Mouse (Mus musculus) MEL (cell line): ENCODE results near the gene Rab31. TPM values are rescaled to one million over a fixed set of nuclear protein-coding genes. Genes with fewer than 3 reads are reported as not detected.
A peak's percentile ranks its signal among the peaks of the same experiment; 100 is the strongest.

Experiments
- DNase-seq: peaks from one replicate; pipeline ENCODE4 v3.0.0; 2011; ENCODE audit warnings: low read depth, low spot score
- H3K27ac ChIP-seq: 2 replicates; pipeline ENCODE4 v1.5.1; 2012; ENCODE audit warnings: low read depth, mild to moderate bottlenecking, control low read depth, low read length, moderate library complexity; ENCODE audit not compliant: control insufficient read depth
- H3K27me3 ChIP-seq, 2 experiments: fragments of 150-350 bp in 1 of 2; sonication (generic) in 1 of 2; 2 replicates each; pipeline ENCODE4 v1.6.1; 2012; ENCODE audit warnings: low read length in 2 of 2, mild to moderate bottlenecking in 2 of 2, improper control_type of control experiment in 1 of 2, moderate library complexity in 1 of 2; ENCODE audit not compliant: insufficient read depth in 2 of 2, control insufficient read depth in 1 of 2
- H3K36me3 ChIP-seq, 2 experiments: 2 replicates each; pipeline ENCODE4 v1.6.1; 2012 to 2014; ENCODE audit warnings: low read length in 2 of 2, improper control_type of control experiment in 1 of 2, inconsistent platforms in 1 of 2, mild to moderate bottlenecking in 1 of 2; ENCODE audit not compliant: insufficient read depth in 2 of 2, control insufficient read depth in 1 of 2
- H3K4me1 ChIP-seq, 2 experiments: fragments of 150-350 bp in 1 of 2; sonication (generic) in 1 of 2; 2 replicates each; pipeline ENCODE4 v1.6.1; 2012; ENCODE audit warnings: low read length in 2 of 2, improper control_type of control experiment in 1 of 2, mild to moderate bottlenecking in 1 of 2; ENCODE audit not compliant: insufficient read depth in 2 of 2, control insufficient read depth in 1 of 2
- H3K4me3 ChIP-seq, 2 experiments: fragments of 150-350 bp in 1 of 2; sonication (generic) in 1 of 2; 2 replicates each; pipeline ENCODE4 v1.5.1; 2012; ENCODE audit warnings: low read depth in 2 of 2, low read length in 2 of 2, mild to moderate bottlenecking in 2 of 2, moderate library complexity in 2 of 2, control low read depth in 1 of 2, improper control_type of control experiment in 1 of 2; ENCODE audit not compliant: control insufficient read depth in 1 of 2, insufficient read depth in 1 of 2
- H3K79me2 ChIP-seq: 2 replicates; pipeline ENCODE4 v1.6.1; 2012; ENCODE audit warnings: mild to moderate bottlenecking, low read length, moderate library complexity; ENCODE audit not compliant: control insufficient read depth, poor library complexity, insufficient read depth
- H3K9ac ChIP-seq: 2 replicates; pipeline ENCODE4 v1.6.1; 2012; ENCODE audit warnings: low read depth, mild to moderate bottlenecking, control low read depth, low read length, moderate library complexity; ENCODE audit not compliant: control insufficient read depth, poor library complexity, severe bottlenecking
- H3K9me3 ChIP-seq: fragments of 150-350 bp; sonication (generic); replicated peaks from 2 replicates; pipeline ENCODE4 v1.6.1; 2012; ENCODE audit warnings: mild to moderate bottlenecking, low read length, improper control_type of control experiment, moderate library complexity; ENCODE audit not compliant: insufficient read depth
- BHLHE40 ChIP-seq: IDR thresholded peaks from 2 replicates; pipeline ENCODE4 v1.6.1; 2012; ENCODE audit warnings: low read depth, mild to moderate bottlenecking, inconsistent platforms, low read length, improper control_type of control experiment, borderline replicate concordance
- CHD1 ChIP-seq: IDR thresholded peaks from 2 replicates; pipeline ENCODE4 v1.6.1; 2012; ENCODE audit warnings: low read depth, mild to moderate bottlenecking, inconsistent platforms, low read length, improper control_type of control experiment
- CHD2 ChIP-seq: IDR thresholded peaks from 2 replicates; pipeline ENCODE4 v1.6.1; 2011; ENCODE audit warnings: low read length, improper control_type of control experiment
- CTCF ChIP-seq, 3 experiments: IDR thresholded peaks in 2 of 3; conservative IDR thresholded peaks in 1 of 3; 2 replicates each; pipeline ENCODE4 v1.5.1; 2011 to 2012; ENCODE audit warnings: low read length in 3 of 3, low read depth in 2 of 3, mild to moderate bottlenecking in 2 of 3, improper control_type of control experiment in 1 of 3, inconsistent platforms in 1 of 3, mixed read lengths in 1 of 3, moderate library complexity in 1 of 3; ENCODE audit not compliant: control insufficient read depth in 1 of 3, insufficient read depth in 1 of 3, poor library complexity in 1 of 3, severe bottlenecking in 1 of 3
- E2F4 ChIP-seq: IDR thresholded peaks from 2 replicates; pipeline ENCODE4 v1.6.1; 2011; ENCODE audit warnings: low read depth, low read length, improper control_type of control experiment, borderline replicate concordance
- EP300 ChIP-seq, 2 experiments: IDR thresholded peaks; 2 replicates each; pipeline ENCODE4 v1.6.1; 2011; ENCODE audit warnings: improper control_type of control experiment in 2 of 2, low read length in 2 of 2, low read depth in 1 of 2, mild to moderate bottlenecking in 1 of 2
- ETS1 ChIP-seq: IDR thresholded peaks from 2 replicates; pipeline ENCODE4 v1.6.1; 2012; ENCODE audit warnings: low read depth, mild to moderate bottlenecking, inconsistent platforms, low read length, improper control_type of control experiment, moderate library complexity
- GABPA ChIP-seq: IDR thresholded peaks from 2 replicates; pipeline ENCODE4 v1.6.1; 2012; ENCODE audit warnings: low read depth, mild to moderate bottlenecking, inconsistent platforms, low read length, improper control_type of control experiment, moderate library complexity
- GATA1 ChIP-seq: IDR thresholded peaks from 2 replicates; pipeline ENCODE4 v1.6.1; 2011; ENCODE audit warnings: low read depth, low read length, improper control_type of control experiment
- HCFC1 ChIP-seq: IDR thresholded peaks from 2 replicates; pipeline ENCODE4 v1.6.1; 2012; ENCODE audit warnings: low read depth, mild to moderate bottlenecking, inconsistent platforms, low read length, improper control_type of control experiment, moderate library complexity
- JUND ChIP-seq: IDR thresholded peaks from 2 replicates; pipeline ENCODE4 v1.6.1; 2011; ENCODE audit warnings: low read depth, mild to moderate bottlenecking, improper control_type of control experiment, low read length
- KAT2A ChIP-seq: conservative IDR thresholded peaks from 2 replicates; pipeline ENCODE4 v1.6.1; 2012; ENCODE audit warnings: low read depth, low read length, improper control_type of control experiment, inconsistent platforms
- MAFK ChIP-seq: IDR thresholded peaks from 2 replicates; pipeline ENCODE4 v1.6.1; 2011; ENCODE audit warnings: low read depth, mild to moderate bottlenecking, low read length, improper control_type of control experiment, borderline replicate concordance
- MAX ChIP-seq: IDR thresholded peaks from 2 replicates; pipeline ENCODE4 v1.6.1; 2011; ENCODE audit warnings: low read length, improper control_type of control experiment
- MAZ ChIP-seq: IDR thresholded peaks from 2 replicates; pipeline ENCODE4 v1.6.1; 2012; ENCODE audit warnings: low read depth, mild to moderate bottlenecking, inconsistent platforms, low read length, improper control_type of control experiment
- MYB ChIP-seq: IDR thresholded peaks from 2 replicates; pipeline ENCODE4 v1.6.1; 2011; ENCODE audit warnings: mild to moderate bottlenecking, low read depth, low read length, improper control_type of control experiment
- MYC ChIP-seq: IDR thresholded peaks from 2 replicates; pipeline ENCODE4 v1.6.1; 2011; ENCODE audit warnings: low read depth, mild to moderate bottlenecking, low read length, improper control_type of control experiment, moderate library complexity
- NRF1 ChIP-seq: IDR thresholded peaks from 2 replicates; pipeline ENCODE4 v1.6.1; 2014; ENCODE audit warnings: low read depth, mild to moderate bottlenecking, inconsistent platforms, low read length, improper control_type of control experiment, moderate library complexity; ENCODE audit not compliant: poor library complexity, insufficient read depth, severe bottlenecking
- POLR2A ChIP-seq, 2 experiments: IDR thresholded peaks; 2 replicates each; pipeline ENCODE4 v1.6.1; 2011 to 2012; ENCODE audit warnings: low read length in 2 of 2, mild to moderate bottlenecking in 2 of 2, control low read depth in 1 of 2, improper control_type of control experiment in 1 of 2, low read depth in 1 of 2, moderate library complexity in 1 of 2; ENCODE audit not compliant: control insufficient read depth in 1 of 2, insufficient read depth in 1 of 2, poor library complexity in 1 of 2
- POLR2AphosphoS2 ChIP-seq: IDR thresholded peaks from 2 replicates; pipeline ENCODE4 v1.6.1; 2011; ENCODE audit warnings: low read length, improper control_type of control experiment
- RAD21 ChIP-seq: IDR thresholded peaks from 2 replicates; pipeline ENCODE4 v1.6.1; 2011; ENCODE audit warnings: mild to moderate bottlenecking, low read depth, low read length, improper control_type of control experiment
- RCOR1 ChIP-seq: IDR thresholded peaks from 2 replicates; pipeline ENCODE4 v1.6.1; 2012; ENCODE audit warnings: low read depth, mild to moderate bottlenecking, inconsistent platforms, low read length, improper control_type of control experiment
- SIN3A ChIP-seq: IDR thresholded peaks from 2 replicates; pipeline ENCODE4 v1.6.1; 2012; ENCODE audit warnings: low read length, improper control_type of control experiment, inconsistent platforms
- TAL1 ChIP-seq: IDR thresholded peaks from 2 replicates; pipeline ENCODE4 v1.6.1; 2012; ENCODE audit warnings: mild to moderate bottlenecking, inconsistent platforms, low read length, moderate library complexity, mixed read lengths
- TBP ChIP-seq: IDR thresholded peaks from 2 replicates; pipeline ENCODE4 v1.8.0; 2011; ENCODE audit warnings: low read depth, low read length, improper control_type of control experiment
- TCF12 ChIP-seq: IDR thresholded peaks from 2 replicates; pipeline ENCODE4 v1.6.1; 2014; ENCODE audit warnings: low read depth, mild to moderate bottlenecking, inconsistent platforms, low read length, improper control_type of control experiment, moderate library complexity
- USF1 ChIP-seq: IDR thresholded peaks from 2 replicates; pipeline ENCODE4 v1.6.1; 2014; ENCODE audit warnings: low read depth, mild to moderate bottlenecking, inconsistent platforms, low read length, improper control_type of control experiment, moderate library complexity
- USF2 ChIP-seq, 2 experiments: IDR thresholded peaks; 2 replicates each; pipeline ENCODE4 v1.6.1; 2011 to 2012; ENCODE audit warnings: improper control_type of control experiment in 2 of 2, low read length in 2 of 2, borderline replicate concordance in 1 of 2, inconsistent platforms in 1 of 2, low read depth in 1 of 2, mild to moderate bottlenecking in 1 of 2; ENCODE audit not compliant: insufficient read depth in 1 of 2
- ZC3H11A ChIP-seq: IDR thresholded peaks from 2 replicates; pipeline ENCODE4 v1.6.1; 2012; ENCODE audit warnings: low read depth, mild to moderate bottlenecking, inconsistent platforms, low read length, improper control_type of control experiment
- ZNF384 ChIP-seq: IDR thresholded peaks from 2 replicates; pipeline ENCODE4 v1.6.1; 2012; ENCODE audit warnings: low read depth, mild to moderate bottlenecking, inconsistent platforms, low read length, improper control_type of control experiment
- polyA plus RNA-seq, 2 experiments: library from polyadenylated mRNA; stranded (reverse) in 1 of 2; unstranded in 1 of 2; fragments of >175 nt in 1 of 2; fragments of >200 nt in 1 of 2; gene quantifications; 2 replicates each; pipeline versions ENCODE4 v1.2.1 to v1.2.4; 2012; ENCODE audit warnings: low replicate concordance in 2 of 2, low read depth in 1 of 2; ENCODE audit not compliant: insufficient read length in 2 of 2, insufficient read depth in 1 of 2, missing spikeins in 1 of 2
- total RNA-seq: library from RNA; depleted of rRNA; stranded (reverse); fragments of 300-350 nt; gene quantifications from 2 replicates; pipeline ENCODE4 v1.2.3, GENCODE M21; 2012

Gene Rab31
- total and polyA plus RNA-seq, 3 experiments, result 23.6 to 25.7 TPM; not detected in 1

- peaks cover 0 to 26% of the 10 kb centered on the region in 2 experiments; a peak in 2 of 4 replicates for H3K36me3 ChIP-seq
- peaks cover 20 to 31% of the 10 kb centered on the region in 2 experiments for H3K4me1 ChIP-seq
- no peaks in the 10 kb centered on the region for H3K27me3 ChIP-seq
- H3K79me2 ChIP-seq, result no peaks in the 10 kb centered on the region
- no peak overlapping the region for H3K4me3 ChIP-seq
- TF ChIP-seq MYC (no peak), MAZ (no peak), GABPA (no peak), RAD21 (no peak), JUND (no peak), ETS1 (no peak), HCFC1 (no peak), CHD2 (no peak), NRF1 (no peak), ZNF384 (no peak), E2F4 (no peak), ZC3H11A (no peak), POLR2AphosphoS2 (no peak), USF2 (IDR thresholded peaks at IDR 0.05; ENCODE audit: borderline replicate concordance in 1 of 2, insufficient read depth in 1 of 2, low read depth in 1 of 2, low read length in 2 of 2) (no peak), RCOR1 (no peak), SIN3A (no peak), CTCF (IDR thresholded peaks at IDR 0.05 in 2 of 3, conservative IDR thresholded peaks at IDR 0.05 in 1 of 3; ENCODE audit: control insufficient read depth in 1 of 3, insufficient read depth in 1 of 3, low read depth in 2 of 3, low read length in 3 of 3, poor library complexity in 1 of 3, severe bottlenecking in 1 of 3) (no peak), MAX (no peak), MAFK (no peak)
- H3K9ac ChIP-seq, result no peak overlapping the region
- no peaks in the 10 kb centered on the region for H3K9me3 ChIP-seq
- DNase-seq, result no peak
- H3K27ac ChIP-seq, result no peak overlapping the region
Measured at GRCm38 (mm10) chr17:65657958-65658357, 114.6 kb downstream of the Rab31 start.

- Histone ChIP-seq H3K79me2 (no peaks in the 10 kb centered on the region), H3K27ac (peak overlapping the region; percentile 81), H3K9ac (peak overlapping the region; percentile 47), H3K9me3 (no peaks in the 10 kb centered on the region), H3K36me3 (peaks cover 0 to 22% of the 10 kb centered on the region in 2 experiments; a peak in 2 of 4 replicates), H3K27me3 (no peaks in the 10 kb centered on the region), H3K4me3 (no peak overlapping the region), H3K4me1 (peaks cover 13 to 27% of the 10 kb centered on the region in 2 experiments)
- no peak for TF ChIP-seq MYB
- TF ChIP-seq MYC, result 0 out of 2 replicates have a peak, but pooled peaks have one; percentile 20
- no peak for TF ChIP-seq GABPA
- TF ChIP-seq CHD1, result no peak
- no peak for TF ChIP-seq CTCF (IDR thresholded peaks at IDR 0.05 in 2 of 3, conservative IDR thresholded peaks at IDR 0.05 in 1 of 3; ENCODE audit: control insufficient read depth in 1 of 3, insufficient read depth in 1 of 3, low read depth in 2 of 3, low read length in 3 of 3, poor library complexity in 1 of 3, severe bottlenecking in 1 of 3)
- peak in 1 of 2 experiments; percentile 28; a peak in 1 of 4 replicates for TF ChIP-seq EP300 (IDR thresholded peaks at IDR 0.05; ENCODE audit: low read depth in 1 of 2, low read length in 2 of 2)
- 0 out of 2 replicates have a peak, but pooled peaks have one; percentile 6 for TF ChIP-seq TAL1
- TF ChIP-seq MAZ, result no peak
- TF ChIP-seq E2F4, result no peak
- peak in 1 of 2 experiments; percentile 29; a peak in 1 of 4 replicates for TF ChIP-seq POLR2A (IDR thresholded peaks at IDR 0.05; ENCODE audit: control insufficient read depth in 1 of 2, insufficient read depth in 1 of 2, low read depth in 1 of 2, low read length in 2 of 2, poor library complexity in 1 of 2)
- TF ChIP-seq TCF12, result no peak
- peak; percentile 31; the same call in 1 of the 2 replicates for TF ChIP-seq GATA1
- no peak for TF ChIP-seq POLR2AphosphoS2
- no peak for TF ChIP-seq RAD21
- TF ChIP-seq TBP, result 0 out of 2 replicates have a peak, but pooled peaks have one; percentile 38
- TF ChIP-seq KAT2A, result no peak
- TF ChIP-seq USF1, result no peak
- TF ChIP-seq BHLHE40, result no peak
- peak; percentile 79 for DNase-seq
Measured at GRCm38 (mm10) chr17:65656731-65657130, 115.8 kb downstream of the Rab31 start.
